Mouse (Mus musculus): ENCODE data around the gene Rnf115.

- TF ChIP-seq CTCF (IDR thresholded peaks at IDR 0.05; ENCODE audit: borderline replicate concordance, insufficient read depth, low read depth, low read length) (no peak), POLR2A (IDR thresholded peaks at IDR 0.05; ENCODE audit: borderline replicate concordance, insufficient read depth, low read length) (no peak)
Measured at GRCm38 (mm10) chr3:96823701-96824100, 96.2 kb downstream of the Rnf115 start.
